Mouse (Mus musculus): ENCODE results near the gene Nphp3.

DNA sequence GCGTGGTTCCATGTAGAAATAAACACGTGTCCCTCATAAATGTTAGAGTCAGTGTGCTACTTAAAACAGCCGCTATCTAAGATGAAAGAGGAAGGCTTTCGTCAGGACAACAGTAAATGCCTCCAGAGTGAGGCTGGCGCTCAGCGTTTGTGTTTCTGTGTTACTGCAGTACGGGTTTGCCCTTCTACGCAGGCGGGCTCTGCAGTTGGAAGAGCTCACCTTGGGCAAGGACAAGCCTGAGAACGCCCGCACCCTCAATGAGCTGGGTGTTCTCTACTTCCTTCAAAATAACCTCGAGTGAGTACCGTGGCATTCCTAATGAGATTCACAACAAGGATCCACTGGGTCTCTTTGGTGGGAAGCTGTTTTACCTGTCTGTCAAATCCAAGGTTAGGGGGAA is 35.9 kb downstream of the Nphp3 start:
- no peak for TF ChIP-seq POLR2A (IDR thresholded peaks at IDR 0.05; ENCODE audit: extremely low read depth, insufficient read depth, low read length)
- TF ChIP-seq CTCF (IDR thresholded peaks at IDR 0.05; ENCODE audit: low read depth, low read length) = no peak
